Mouse (Mus musculus) ES-Bruce4 (cell line): ENCODE measurements around the gene Extl1. TPM values are rescaled to one million over a fixed set of nuclear protein-coding genes. Genes with fewer than 3 reads are reported as not detected.
A peak's percentile ranks its signal among the peaks of the same experiment; 100 is the strongest.

Source experiments
- H3K27ac ChIP-seq: 2 replicates; pipeline ENCODE4 v1.5.1; 2012; ENCODE audit warnings: low read length, inconsistent platforms; ENCODE audit not compliant: insufficient read depth
- H3K27me3 ChIP-seq: 2 replicates; pipeline ENCODE4 v1.6.1; 2012; ENCODE audit warnings: mild to moderate bottlenecking, low read length, inconsistent platforms; ENCODE audit not compliant: control insufficient read depth, poor library complexity, insufficient read depth, severe bottlenecking
- H3K36me3 ChIP-seq: 2 replicates; pipeline ENCODE4 v1.6.1; 2012; ENCODE audit warnings: inconsistent platforms, mild to moderate bottlenecking, low read length, moderate library complexity; ENCODE audit not compliant: control insufficient read depth, poor library complexity, insufficient read depth, severe bottlenecking
- H3K4me1 ChIP-seq: one replicate; pipeline ENCODE4 v1.8.1; 2011; ENCODE audit warnings: low read length; ENCODE audit not compliant: control insufficient read depth, insufficient read depth
- H3K4me3 ChIP-seq: 2 replicates; pipeline ENCODE4 v1.5.1; 2011; ENCODE audit warnings: low read depth, mild to moderate bottlenecking, low read length
- H3K9ac ChIP-seq: 2 replicates; pipeline ENCODE4 v1.6.1; 2012; ENCODE audit warnings: low read depth, mild to moderate bottlenecking, inconsistent platforms; ENCODE audit not compliant: poor library complexity, severe bottlenecking
- H3K9me3 ChIP-seq: replicated peaks from 2 replicates; pipeline ENCODE4 v1.6.1; 2012; ENCODE audit warnings: mild to moderate bottlenecking, low read length, inconsistent platforms; ENCODE audit not compliant: control insufficient read depth, poor library complexity, insufficient read depth, severe bottlenecking
- CTCF ChIP-seq: IDR thresholded peaks from one replicate; pipeline ENCODE4 v1.8.1; 2011; ENCODE audit warnings: low read depth, low read length
- EP300 ChIP-seq: IDR thresholded peaks from 2 replicates; pipeline ENCODE4 v1.6.1; 2011; ENCODE audit warnings: low read depth, low read length; ENCODE audit not compliant: insufficient read depth
- POLR2A ChIP-seq: IDR thresholded peaks from one replicate; pipeline ENCODE4 v1.8.1; 2011; ENCODE audit warnings: low read length; ENCODE audit not compliant: insufficient read depth
- polyA plus RNA-seq: library from polyadenylated mRNA; stranded (reverse); fragments of >200 nt; gene quantifications from 2 replicates; pipeline ENCODE4 v1.2.4, GENCODE M21; 2011; ENCODE audit warnings: low read depth; ENCODE audit not compliant: missing spikeins, insufficient read depth, insufficient read length

Extl1 gene
- polyA plus RNA-seq, 1 experiment, result 3.9 TPM

DNA sequence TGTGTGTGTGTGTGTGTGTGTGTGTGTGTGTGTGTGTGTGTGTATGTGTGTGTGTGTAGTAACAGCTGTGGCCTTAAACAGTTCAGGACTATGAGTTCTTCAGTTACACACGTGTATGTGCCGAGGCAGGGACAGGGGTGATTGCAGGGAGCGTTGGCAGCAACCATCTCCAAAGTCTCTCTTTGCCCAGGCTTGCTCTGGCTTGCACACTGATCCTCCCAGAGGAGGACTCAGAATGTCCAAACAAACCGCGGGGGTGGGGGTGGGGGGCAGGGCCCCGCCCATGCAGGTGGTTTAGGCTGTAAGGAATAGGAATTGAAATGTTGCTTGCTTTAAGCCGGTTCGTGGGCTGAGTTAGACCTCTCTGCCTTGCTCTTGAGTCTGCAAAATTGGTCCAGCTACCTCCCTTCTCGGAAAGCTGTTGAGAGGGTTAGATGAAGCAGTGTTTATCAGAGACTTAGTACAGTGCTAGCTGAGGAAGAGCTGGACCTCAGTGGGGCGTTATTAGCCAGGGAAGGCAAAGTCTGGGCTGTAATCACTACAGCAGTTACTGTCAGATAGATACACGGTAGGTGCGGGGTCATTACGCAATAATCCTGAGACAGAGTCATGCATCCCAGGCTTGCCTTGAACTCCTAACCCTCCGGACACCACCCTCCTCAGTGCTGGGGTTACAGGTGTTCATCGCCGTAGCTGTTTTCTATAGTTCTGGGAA is 18.4 kb upstream of the Extl1 start:
- H3K27me3 ChIP-seq, result no peaks in the 10 kb centered on the region
- H3K36me3 ChIP-seq, result no peaks in the 10 kb centered on the region
- no peaks in the 10 kb centered on the region for H3K9me3 ChIP-seq
- H3K4me3 ChIP-seq, result peak overlapping the region; percentile 32
- peak overlapping the region; percentile 89 for H3K27ac ChIP-seq
- peaks cover 5% of the 10 kb centered on the region for H3K4me1 ChIP-seq
- peak; percentile 37; the same call in 1 of the 2 replicates for TF ChIP-seq EP300
- no peak for TF ChIP-seq POLR2A
- peak overlapping the region; percentile 22 for H3K9ac ChIP-seq

DNA sequence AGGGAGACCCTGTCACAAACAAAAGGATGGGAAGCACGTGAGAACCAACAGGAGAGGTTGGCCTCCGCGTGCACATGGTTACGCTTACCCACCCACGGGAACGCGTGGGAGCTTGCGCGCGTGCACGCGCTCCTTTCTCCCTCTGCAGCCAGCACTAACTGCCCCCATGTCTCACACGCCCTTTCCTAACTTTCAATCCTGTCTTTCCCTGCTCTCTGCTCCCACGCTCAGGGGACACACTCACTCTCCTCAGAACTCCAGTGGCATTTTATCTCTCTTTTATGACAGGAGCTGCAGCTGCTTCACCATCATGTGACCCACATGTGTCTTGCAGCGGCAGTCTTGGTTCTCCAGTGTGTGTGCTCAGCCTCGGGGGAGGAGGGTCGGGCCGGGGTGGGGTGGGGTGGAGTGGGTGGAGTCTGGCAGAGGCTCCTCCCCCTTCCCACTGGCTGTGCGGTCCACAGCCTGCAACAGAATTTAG is 17.6 kb upstream of the Extl1 start:
- Histone ChIP-seq H3K4me3 (peak overlapping the region; percentile 69), H3K36me3 (no peaks in the 10 kb centered on the region), H3K27me3 (no peaks in the 10 kb centered on the region), H3K9ac (peak overlapping the region; percentile 22), H3K4me1 (peaks cover 5% of the 10 kb centered on the region), H3K27ac (no peak overlapping the region), H3K9me3 (no peaks in the 10 kb centered on the region)
- TF ChIP-seq POLR2A (no peak), CTCF (no peak), EP300 (no peak)

DNA sequence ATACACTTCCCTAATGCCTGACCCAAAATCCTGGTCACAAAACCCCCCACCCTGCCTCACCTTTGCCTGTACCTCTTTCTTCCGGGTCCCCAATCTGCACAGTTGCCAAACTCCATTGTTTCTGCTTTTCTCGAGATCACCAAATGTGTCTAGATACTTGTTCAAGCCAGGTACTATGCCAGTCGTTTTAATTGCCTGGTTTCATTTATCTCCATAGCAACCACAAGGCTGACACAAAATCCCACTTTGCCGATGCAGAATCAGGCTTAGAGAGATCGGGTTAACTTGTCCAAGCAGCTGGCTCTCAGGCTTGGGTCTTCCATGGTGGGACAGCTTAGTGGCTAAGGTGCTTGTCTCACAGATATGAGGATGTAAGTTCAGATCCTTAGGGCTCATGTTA is 16.6 kb upstream of the Extl1 start:
- H3K4me3 ChIP-seq, result no peak overlapping the region
- no peaks in the 10 kb centered on the region for H3K9me3 ChIP-seq
- TF ChIP-seq POLR2A (no peak), CTCF (no peak), EP300 (no peak)
- H3K27me3 ChIP-seq, result no peaks in the 10 kb centered on the region
- no peaks in the 10 kb centered on the region for H3K36me3 ChIP-seq
- H3K4me1 ChIP-seq, result peaks cover 5% of the 10 kb centered on the region
- H3K27ac ChIP-seq, result no peak overlapping the region
- H3K9ac ChIP-seq, result no peak overlapping the region

DNA sequence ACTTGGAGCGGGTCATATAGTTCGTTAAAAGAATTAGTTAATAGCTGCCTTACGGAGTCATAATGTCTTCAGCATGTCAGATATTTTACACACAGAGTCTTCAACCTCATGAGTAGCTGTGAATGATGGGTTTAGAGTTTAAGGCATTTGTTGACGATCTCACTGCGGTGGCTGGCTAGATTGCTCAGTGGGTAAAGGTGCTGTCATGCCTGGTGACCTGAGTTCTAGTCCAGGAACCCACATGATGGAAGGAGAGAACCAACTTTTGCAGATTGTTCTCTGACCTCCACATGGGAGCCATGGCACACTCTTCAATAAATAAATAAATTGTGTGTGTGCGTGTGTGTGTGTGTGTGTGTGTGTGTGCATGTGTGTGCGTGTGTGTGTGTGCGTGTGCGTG is 14.1 kb upstream of the Extl1 start:
- no peak overlapping the region for H3K9ac ChIP-seq
- H3K9me3 ChIP-seq, result no peaks in the 10 kb centered on the region
- H3K27ac ChIP-seq, result no peak overlapping the region
- H3K4me3 ChIP-seq, result no peak overlapping the region
- H3K4me1 ChIP-seq, result peaks cover 5% of the 10 kb centered on the region
- H3K27me3 ChIP-seq, result no peaks in the 10 kb centered on the region
- TF ChIP-seq POLR2A (no peak), EP300 (no peak)
- no peaks in the 10 kb centered on the region for H3K36me3 ChIP-seq

DNA sequence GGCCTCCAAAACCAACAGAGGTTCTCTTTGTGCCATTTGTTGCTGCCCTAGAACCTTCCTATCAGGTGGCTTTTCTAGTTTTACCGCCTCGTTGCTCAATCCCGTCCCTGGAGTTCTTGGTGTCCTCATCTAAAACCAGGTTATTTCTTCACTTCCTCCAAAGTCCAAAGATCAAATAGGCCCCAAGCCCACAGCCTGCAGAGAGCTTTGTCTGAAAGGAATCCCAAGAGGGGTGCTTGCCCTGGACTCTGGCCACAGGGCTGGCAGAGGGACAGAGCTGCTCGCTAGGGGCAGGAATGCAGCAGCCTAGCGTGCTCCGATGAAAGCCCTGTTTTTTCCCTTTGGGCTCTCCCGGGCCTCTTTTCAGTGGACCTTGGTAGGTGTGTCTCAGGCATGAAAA is 13.5 kb upstream of the Extl1 start:
- Histone ChIP-seq H3K4me1 (peaks cover 6% of the 10 kb centered on the region), H3K4me3 (no peak overlapping the region), H3K27me3 (no peaks in the 10 kb centered on the region), H3K27ac (no peak overlapping the region), H3K36me3 (no peaks in the 10 kb centered on the region), H3K9me3 (no peaks in the 10 kb centered on the region), H3K9ac (no peak overlapping the region)
- TF ChIP-seq EP300 (no peak), CTCF (no peak), POLR2A (no peak)

DNA sequence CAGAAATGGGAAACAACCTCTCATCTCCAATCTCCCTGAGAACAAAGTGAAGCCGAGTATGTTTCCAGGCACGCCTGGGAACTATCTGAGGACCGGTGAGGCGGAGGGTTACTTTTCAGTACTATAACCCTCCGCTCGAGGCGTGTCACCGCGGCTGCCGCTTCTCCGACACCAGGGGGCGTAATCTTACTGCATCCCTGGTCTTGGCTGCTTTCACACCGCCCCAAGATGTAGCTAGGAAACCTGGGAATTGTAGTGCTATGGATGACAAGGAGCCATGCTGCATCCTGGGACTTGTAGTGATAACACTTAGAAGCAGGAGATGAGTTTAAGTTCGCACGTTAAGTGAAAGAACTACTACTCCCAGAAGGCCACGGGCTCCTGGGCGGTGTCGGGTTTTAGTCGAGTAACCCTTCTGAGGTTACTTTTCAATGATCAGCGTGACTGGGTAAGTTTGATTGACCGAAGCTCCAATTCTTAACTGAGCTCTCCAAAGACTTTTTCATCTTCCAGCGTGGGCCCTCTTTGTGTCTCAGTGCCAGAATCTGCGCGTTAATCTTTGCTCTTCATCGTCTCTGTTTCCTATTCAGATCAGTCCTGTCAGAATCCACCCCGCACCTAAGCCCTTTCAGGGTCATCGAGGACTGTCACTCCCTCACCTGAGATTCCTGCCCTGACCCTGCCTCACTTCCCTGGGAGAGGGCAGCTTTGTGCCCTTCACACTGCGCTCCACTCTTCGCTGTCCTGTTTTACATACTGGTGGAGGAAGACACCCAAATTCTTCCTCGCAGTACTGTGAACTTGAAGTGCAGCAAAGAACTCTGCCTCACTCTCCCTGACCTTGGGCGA is 12.6 kb upstream of the Extl1 start, which contains the start of gene Pafah2:
TSS of gene Pafah2 (plus strand) at position 344 of the 849 bp plus-strand sequence.
- Histone ChIP-seq H3K27me3 (no peaks in the 10 kb centered on the region), H3K36me3 (no peaks in the 10 kb centered on the region), H3K9me3 (no peaks in the 10 kb centered on the region), H3K4me1 (peaks cover 6% of the 10 kb centered on the region), H3K9ac (0 out of 2 replicates have a peak within 1 kb of the TSS, but pooled peaks have one; percentile 4), H3K27ac (no peak within 1 kb of the TSS), H3K4me3 (peak within 1 kb of the TSS; percentile 80)
- TF ChIP-seq POLR2A, result no peak
- TF ChIP-seq EP300, result peak; percentile 83; the same call in 1 of the 2 replicates
- peak; percentile 96 for TF ChIP-seq CTCF
